Mouse (Mus musculus): ENCODE measurements around the gene Gm21663. TPM values are rescaled to one million over a fixed set of nuclear protein-coding genes. Genes with fewer than 3 reads are reported as not detected.

Gene Gm21663
- polyA plus RNA-seq, 1 experiment: not detected

- H3K27me3 ChIP-seq (ENCODE audit: control insufficient read depth, insufficient read depth, low read length, poor library complexity, severe bottlenecking): no peaks in the 10 kb centered on the region
- no peaks in the 10 kb centered on the region for H3K9me3 ChIP-seq (replicated peaks; ENCODE audit: control insufficient read depth, insufficient read depth, low read length, poor library complexity, severe bottlenecking)
- no peaks in the 10 kb centered on the region for H3K36me3 ChIP-seq (ENCODE audit: control insufficient read depth, insufficient read depth, low read length, poor library complexity, severe bottlenecking)
- no peak for TF ChIP-seq POLR2A (IDR thresholded peaks at IDR 0.05; ENCODE audit: insufficient read depth, low read length)
- TF ChIP-seq CTCF (IDR thresholded peaks at IDR 0.05; ENCODE audit: low read depth, low read length): no peak
- TF ChIP-seq EP300 (IDR thresholded peaks at IDR 0.05; ENCODE audit: insufficient read depth, low read depth, low read length): no peak
- no peaks in the 10 kb centered on the region for H3K4me1 ChIP-seq (ENCODE audit: control insufficient read depth, insufficient read depth, low read length)
- H3K27ac ChIP-seq (ENCODE audit: insufficient read depth, low read length): no peak overlapping the region
- H3K9ac ChIP-seq (ENCODE audit: low read depth, poor library complexity, severe bottlenecking): no peak overlapping the region
- no peak overlapping the region for H3K4me3 ChIP-seq (ENCODE audit: low read depth, low read length)
Measured at GRCm38 (mm10) chr5:25891321-25891720, 50.9 kb downstream of the Gm21663 start.

- Histone ChIP-seq H3K36me3 (ENCODE audit: control insufficient read depth, insufficient read depth, low read length, poor library complexity, severe bottlenecking) (no peaks in the 10 kb centered on the region), H3K9me3 (replicated peaks; ENCODE audit: control insufficient read depth, insufficient read depth, low read length, poor library complexity, severe bottlenecking) (no peaks in the 10 kb centered on the region), H3K4me3 (ENCODE audit: low read depth, low read length) (no peak overlapping the region), H3K9ac (ENCODE audit: low read depth, poor library complexity, severe bottlenecking) (no peak overlapping the region), H3K4me1 (ENCODE audit: control insufficient read depth, insufficient read depth, low read length) (no peaks in the 10 kb centered on the region), H3K27ac (ENCODE audit: insufficient read depth, low read length) (no peak overlapping the region), H3K27me3 (ENCODE audit: control insufficient read depth, insufficient read depth, low read length, poor library complexity, severe bottlenecking) (no peaks in the 10 kb centered on the region)
- TF ChIP-seq CTCF (IDR thresholded peaks at IDR 0.05; ENCODE audit: low read depth, low read length) (no peak), POLR2A (IDR thresholded peaks at IDR 0.05; ENCODE audit: insufficient read depth, low read length) (no peak), EP300 (IDR thresholded peaks at IDR 0.05; ENCODE audit: insufficient read depth, low read depth, low read length) (no peak)
Measured at GRCm38 (mm10) chr5:25889746-25890382, 52.3 kb downstream of the Gm21663 start.

- Histone ChIP-seq H3K9ac (ENCODE audit: low read depth, poor library complexity, severe bottlenecking) (no peak overlapping the region), H3K9me3 (replicated peaks; ENCODE audit: control insufficient read depth, insufficient read depth, low read length, poor library complexity, severe bottlenecking) (no peaks in the 10 kb centered on the region), H3K27ac (ENCODE audit: insufficient read depth, low read length) (no peak overlapping the region), H3K36me3 (ENCODE audit: control insufficient read depth, insufficient read depth, low read length, poor library complexity, severe bottlenecking) (no peaks in the 10 kb centered on the region), H3K27me3 (ENCODE audit: control insufficient read depth, insufficient read depth, low read length, poor library complexity, severe bottlenecking) (no peaks in the 10 kb centered on the region), H3K4me3 (ENCODE audit: low read depth, low read length) (no peak overlapping the region), H3K4me1 (ENCODE audit: control insufficient read depth, insufficient read depth, low read length) (no peaks in the 10 kb centered on the region)
- TF ChIP-seq POLR2A (IDR thresholded peaks at IDR 0.05; ENCODE audit: insufficient read depth, low read length) (no peak), CTCF (IDR thresholded peaks at IDR 0.05; ENCODE audit: low read depth, low read length) (no peak), EP300 (IDR thresholded peaks at IDR 0.05; ENCODE audit: insufficient read depth, low read depth, low read length) (no peak)
Measured at GRCm38 (mm10) chr5:25886708-25887107, 55.5 kb downstream of the Gm21663 start.

Other genes starting within 250 kb of the Gm21663 start
- 19.0 and 22.1 TPM in 2 replicates for gene Xrcc2, start 236.6 kb downstream of the Gm21663 start, polyA plus RNA-seq (2011; ENCODE audit: insufficient read depth, insufficient read length, low read depth, missing spikeins)
- gene Actr3b, start 182.4 kb downstream of the Gm21663 start, polyA plus RNA-seq (2011; ENCODE audit: insufficient read depth, insufficient read length, low read depth, missing spikeins): 10.6 and 10.8 TPM in 2 replicates
- gene Gm21671, start 12.0 kb upstream of the Gm21663 start, polyA plus RNA-seq (2011; ENCODE audit: insufficient read depth, insufficient read length, low read depth, missing spikeins): not detected in 2 replicates
- not detected in 2 replicates for gene Gm21680, start 30.3 kb upstream of the Gm21663 start, polyA plus RNA-seq (2011; ENCODE audit: insufficient read depth, insufficient read length, low read depth, missing spikeins)
- not detected in 2 replicates for gene Gm21698, start 46.3 kb upstream of the Gm21663 start, polyA plus RNA-seq (2011; ENCODE audit: insufficient read depth, insufficient read length, low read depth, missing spikeins)
- gene Gm1979, start 62.4 kb upstream of the Gm21663 start, polyA plus RNA-seq (2011; ENCODE audit: insufficient read depth, insufficient read length, low read depth, missing spikeins): not detected in 2 replicates
- gene Gm5862, start 80.5 kb upstream of the Gm21663 start, polyA plus RNA-seq (2011; ENCODE audit: insufficient read depth, insufficient read length, low read depth, missing spikeins): not detected in 2 replicates
- gene Speer4a, start 97.2 kb upstream of the Gm21663 start, polyA plus RNA-seq (2011; ENCODE audit: insufficient read depth, insufficient read length, low read depth, missing spikeins): not detected in 2 replicates
- not detected in 2 replicates for gene Gm7347, start 116.2 kb upstream of the Gm21663 start, polyA plus RNA-seq (2011; ENCODE audit: insufficient read depth, insufficient read length, low read depth, missing spikeins)
- gene Gm10471, start 146.9 kb upstream of the Gm21663 start, polyA plus RNA-seq (2011; ENCODE audit: insufficient read depth, insufficient read length, low read depth, missing spikeins): not detected in 2 replicates
- gene 5031410I06Rik, start 163.0 kb upstream of the Gm21663 start, polyA plus RNA-seq (2011; ENCODE audit: insufficient read depth, insufficient read length, low read depth, missing spikeins): not detected in 2 replicates
- gene Gm10220, start 179.0 kb upstream of the Gm21663 start, polyA plus RNA-seq (2011; ENCODE audit: insufficient read depth, insufficient read length, low read depth, missing spikeins): not detected in 2 replicates